Mouse (Mus musculus): ENCODE measurements around the gene Slc30a2. TPM values are rescaled to one million over a fixed set of nuclear protein-coding genes. Genes with fewer than 3 reads are reported as not detected.
"Not testable (repeated sequence)": the region's sequence is repeated elsewhere in the genome, so short reads cannot be mapped to it uniquely, and the experiment has no call there.

Gene Slc30a2
- total RNA-seq, 2 experiments from 2014 or later, result 33.4 to 35.2 TPM

DNA sequence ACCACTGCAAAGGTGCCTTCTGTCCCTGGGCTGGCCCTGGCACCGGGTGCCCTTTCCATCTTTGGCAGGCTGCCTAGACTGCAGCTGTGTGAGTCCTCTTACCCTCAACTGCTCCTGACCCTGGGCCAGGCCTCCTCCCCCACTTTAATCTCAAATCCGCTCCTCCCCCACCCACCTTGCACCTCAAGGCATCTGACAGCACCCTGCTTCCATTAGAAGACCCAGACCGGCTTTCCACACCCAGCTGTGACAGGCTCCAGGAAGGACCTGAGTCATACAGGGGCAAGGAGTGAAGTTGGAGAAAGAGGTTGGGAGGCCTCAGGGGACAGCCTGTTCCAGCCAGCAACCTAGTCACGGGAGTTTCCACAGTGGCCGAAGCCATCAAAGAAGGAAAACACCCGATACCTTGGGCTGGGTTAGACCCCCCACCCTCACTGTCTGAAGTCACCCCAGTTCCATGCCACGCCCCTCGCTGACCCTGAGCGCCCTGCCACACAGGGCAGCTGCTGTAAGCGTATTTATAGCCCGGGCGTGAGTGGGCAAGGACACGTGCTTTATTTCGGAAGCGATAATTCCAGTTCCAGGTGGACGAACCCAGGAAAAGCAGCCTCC is 13.0 kb downstream of the Slc30a2 start:
- DNase-seq (ENCODE audit: low spot score in 2 of 2), result peak in 1 of 2 experiments; percentile 68

DNA sequence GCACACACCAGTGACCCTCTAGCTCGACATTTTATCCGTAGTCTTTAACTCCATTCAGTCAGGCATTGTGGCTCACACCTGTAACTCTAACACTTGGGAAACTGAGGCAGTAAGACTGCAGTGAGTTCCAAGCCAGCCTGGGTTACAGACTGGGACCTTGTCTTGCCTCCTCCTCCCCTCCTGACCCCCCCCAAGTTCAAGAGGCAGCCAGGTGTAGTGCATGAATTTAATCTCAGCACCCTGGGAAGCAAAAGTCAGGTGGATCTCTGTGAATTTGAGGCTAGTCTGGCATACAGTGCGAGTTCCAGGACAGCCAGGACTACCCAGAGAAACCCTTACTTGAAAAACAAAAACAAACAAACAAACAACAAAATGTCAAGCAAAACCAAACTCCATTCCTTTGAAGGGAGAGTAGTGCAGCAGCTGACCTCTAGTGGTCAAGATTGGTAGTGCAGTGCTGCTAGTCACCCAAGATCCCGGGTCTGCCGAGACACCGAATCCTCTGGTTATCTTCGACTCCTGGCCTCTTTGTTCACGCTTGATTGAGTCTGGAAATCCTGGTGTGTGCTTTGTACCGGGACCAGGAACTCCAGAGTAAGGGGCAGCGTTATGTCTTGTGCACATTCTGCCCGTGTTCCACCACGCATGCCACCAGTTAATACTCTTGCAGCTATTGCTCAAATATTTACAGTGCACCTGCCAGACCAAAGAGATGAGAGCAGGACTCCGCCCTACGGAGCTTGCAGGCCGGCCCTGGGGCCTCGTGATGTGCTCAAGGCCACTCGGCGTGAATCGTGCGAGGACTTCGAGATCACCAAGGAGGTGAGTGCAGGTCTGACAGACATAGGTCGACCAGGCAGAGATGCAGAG is 13.8 kb downstream of the Slc30a2 start:
- DNase-seq (ENCODE audit: low spot score in 2 of 2), result peak in 1 of 2 experiments; percentile 51

DNA sequence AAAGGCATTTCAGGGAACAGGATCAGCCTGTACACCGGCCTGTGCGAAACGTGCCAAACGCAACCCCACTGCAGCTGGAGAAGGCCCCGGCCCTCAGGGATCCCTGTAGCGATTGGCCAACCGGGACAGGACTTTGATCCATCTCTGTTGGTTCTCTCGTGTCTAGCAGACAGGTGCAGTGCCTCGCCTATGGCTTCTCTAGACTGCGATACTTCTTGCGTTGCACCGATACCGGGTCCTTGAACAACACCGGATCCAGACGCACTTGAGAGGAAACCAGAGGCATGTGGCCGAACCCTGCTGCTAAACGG is 14.4 kb downstream of the Slc30a2 start:
- no peak for DNase-seq (ENCODE audit: low spot score in 2 of 2)

DNA sequence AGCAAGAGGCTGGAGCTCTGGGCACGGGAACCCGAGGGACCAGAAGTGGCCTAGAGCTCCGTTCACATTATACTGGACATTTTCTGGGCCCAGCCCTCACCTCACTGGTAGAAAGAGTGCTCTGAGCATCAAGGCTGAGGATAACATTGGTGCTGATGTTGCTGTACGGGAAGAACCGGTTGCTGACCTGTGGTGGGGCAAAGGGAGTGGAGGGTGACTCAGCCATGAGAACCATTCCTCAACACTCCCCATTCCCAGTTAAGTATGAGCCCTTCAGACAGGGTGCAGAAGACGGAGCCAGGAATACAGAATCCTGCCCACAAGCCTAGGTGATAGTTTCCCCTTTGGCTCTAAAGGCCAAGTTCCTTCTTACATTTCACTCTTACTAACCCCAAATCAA is 16.7 kb downstream of the Slc30a2 start:
- DNase-seq (ENCODE audit: low spot score in 2 of 2), result no peak

DNA sequence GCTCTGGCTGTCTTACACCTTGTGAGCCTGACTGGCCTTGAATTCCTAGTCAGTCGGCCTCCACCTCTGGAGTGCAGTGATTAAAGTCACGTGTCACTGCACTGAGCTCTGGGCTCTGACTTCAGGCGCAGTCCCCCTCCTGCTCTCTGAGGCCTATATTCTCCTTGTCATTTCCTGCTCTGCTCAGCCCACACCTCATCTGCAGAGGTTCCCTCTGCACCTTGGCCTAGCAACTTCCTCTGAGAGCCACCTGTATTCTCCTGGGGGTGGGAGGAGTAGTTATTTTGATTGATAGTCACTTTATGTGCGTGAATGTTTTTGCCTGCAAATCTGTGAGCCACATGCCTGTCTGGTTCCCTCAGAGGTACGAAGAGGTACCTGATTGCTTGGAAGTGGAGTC is 18.2 kb downstream of the Slc30a2 start:
- no peak for DNase-seq (ENCODE audit: low spot score in 2 of 2)

DNA sequence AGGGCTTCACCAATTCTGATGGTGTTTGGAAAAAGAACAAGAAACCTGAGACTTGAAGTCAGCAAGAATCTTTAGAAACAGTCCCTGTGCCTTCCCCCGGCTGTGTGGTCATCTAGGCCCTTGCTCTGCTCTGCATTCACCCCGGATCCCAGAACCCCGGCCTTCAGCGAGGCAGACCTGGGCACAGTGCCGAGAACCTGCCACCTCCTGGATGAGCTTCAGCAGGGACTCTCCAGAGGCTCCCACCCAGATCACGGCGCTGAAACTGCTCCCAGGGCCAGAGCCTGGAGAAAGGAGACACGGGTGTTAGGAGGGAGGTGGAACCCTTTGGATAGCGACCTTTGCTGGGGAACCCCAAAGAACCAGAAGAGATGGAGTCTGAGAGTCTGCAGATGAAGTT is 19.1 kb downstream of the Slc30a2 start:
- peak in 1 of 2 experiments; percentile 50 for DNase-seq (ENCODE audit: low spot score in 2 of 2)

DNA sequence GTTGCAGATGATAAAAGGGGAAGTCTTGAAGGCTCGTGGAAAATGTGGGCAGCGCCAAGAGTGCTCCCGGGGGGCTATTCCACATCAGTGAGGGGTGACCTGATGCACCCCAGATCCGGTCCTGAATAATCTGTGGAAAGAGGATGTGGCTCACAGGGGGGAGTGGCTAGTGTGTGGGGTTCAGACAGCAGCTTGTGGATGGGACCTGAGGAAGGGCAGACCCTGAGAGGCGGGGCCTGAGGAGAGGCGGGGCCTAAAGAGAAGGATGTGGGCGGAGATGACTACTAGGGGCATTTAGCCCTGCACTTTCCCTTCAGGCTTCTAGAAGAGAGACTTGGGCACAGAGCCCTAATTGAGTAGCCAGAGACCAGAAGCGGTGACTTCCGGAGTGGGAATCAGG is 19.6 kb downstream of the Slc30a2 start:
- no peak for DNase-seq (ENCODE audit: low spot score in 2 of 2)

DNA sequence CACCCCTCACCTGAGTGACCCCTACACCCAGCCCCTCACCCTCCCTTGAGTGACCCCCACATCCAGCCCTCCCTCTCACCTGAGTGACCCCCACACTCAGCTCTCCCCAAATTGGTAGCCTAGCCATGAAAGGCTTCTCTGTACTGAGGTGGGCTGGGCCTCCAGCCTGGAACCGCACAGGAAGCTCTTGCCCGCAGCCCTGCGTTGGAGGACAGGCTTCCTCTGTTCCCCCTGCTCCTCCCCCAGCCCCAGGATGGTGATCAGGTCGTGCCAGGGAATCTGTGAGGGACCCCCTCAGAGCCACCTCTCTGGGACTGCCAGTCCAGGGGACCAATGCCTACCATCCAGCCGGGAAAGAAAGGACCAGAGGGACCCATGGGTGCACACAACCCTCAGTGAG is 22.3 kb downstream of the Slc30a2 start:
- no peak for DNase-seq (ENCODE audit: low spot score in 2 of 2)

DNA sequence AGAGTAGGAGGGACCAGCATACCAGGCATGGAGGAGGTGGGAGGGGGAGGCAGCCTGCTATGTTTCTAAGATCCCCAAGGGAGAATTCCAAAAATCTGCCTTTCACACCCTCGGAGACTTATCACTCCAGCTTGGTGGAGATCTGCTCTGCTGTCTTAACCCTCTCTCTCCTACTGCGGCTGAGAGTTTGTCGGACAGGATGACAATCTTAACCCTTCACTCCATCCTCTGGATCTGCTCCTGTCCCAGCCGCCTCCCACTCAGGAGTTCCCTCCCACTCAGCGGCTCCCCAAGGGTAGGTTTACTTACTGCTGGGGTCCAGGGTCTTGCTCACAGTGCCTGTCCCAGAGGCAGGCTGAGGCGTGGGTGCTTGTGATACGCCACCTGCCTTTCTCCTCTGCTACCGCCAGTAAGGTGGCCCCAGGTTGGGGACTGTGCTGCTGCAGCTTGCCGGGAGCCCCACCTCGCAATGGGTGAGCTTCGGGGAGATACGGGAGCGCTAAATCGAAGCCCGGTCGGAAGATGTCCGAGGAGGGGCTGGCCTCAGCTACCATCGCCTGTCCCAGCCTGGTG is 27.8 kb downstream of the Slc30a2 start:
- no peak for DNase-seq (ENCODE audit: low spot score in 2 of 2)

DNA sequence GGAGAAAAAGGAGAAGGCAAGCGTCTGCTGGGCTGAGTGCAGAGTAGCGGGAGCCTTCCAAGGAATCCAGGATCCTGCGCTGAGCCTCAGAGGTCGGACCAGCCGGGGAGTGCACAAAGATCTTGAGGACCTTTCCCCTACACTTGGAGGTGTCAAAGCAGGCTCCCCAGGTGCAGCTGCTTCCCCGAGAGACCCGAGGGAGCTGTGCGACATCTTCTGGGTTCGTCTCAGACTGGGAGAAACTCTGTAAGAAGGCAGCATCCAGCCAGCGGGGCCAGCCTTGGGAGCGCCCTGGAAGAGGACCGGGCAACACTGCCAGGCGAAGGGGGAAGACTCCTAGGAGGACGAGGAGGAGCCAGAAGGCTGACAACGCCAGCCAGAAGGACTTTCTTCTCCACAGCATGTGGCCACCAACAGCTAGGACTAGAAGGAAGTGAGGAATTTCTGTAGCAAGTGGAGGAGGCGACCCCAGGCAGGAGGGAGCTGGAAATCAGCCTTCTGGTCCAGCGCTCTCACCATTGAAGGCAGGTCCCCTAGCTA is 28.4 kb downstream of the Slc30a2 start:
- DNase-seq (ENCODE audit: low spot score in 2 of 2), result no peak

DNA sequence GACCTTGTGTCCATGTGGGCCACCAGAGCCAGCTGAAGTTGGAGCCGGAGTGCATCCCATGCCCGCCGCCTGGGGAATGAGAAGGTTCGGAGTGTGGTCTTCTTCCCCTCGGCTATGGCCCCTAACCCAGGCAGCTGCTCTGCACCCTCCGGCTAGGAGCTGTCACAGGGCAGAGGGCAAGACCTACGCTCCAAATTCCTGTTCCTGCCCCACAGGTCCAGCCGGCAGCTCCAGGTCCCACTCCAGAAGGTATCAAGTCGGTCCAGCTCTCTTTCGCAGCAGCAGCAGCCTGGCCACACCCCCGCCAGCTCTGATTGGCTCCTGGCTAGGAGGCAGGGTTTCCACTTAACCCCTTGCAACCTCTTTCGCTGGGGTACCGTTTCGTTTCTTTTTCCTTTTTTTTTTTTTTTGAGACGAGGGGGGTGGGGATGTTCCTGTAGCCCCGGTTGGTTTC is 29.3 kb downstream of the Slc30a2 start:
- peak; percentile 52 for DNase-seq (ENCODE audit: low spot score in 2 of 2)

DNA sequence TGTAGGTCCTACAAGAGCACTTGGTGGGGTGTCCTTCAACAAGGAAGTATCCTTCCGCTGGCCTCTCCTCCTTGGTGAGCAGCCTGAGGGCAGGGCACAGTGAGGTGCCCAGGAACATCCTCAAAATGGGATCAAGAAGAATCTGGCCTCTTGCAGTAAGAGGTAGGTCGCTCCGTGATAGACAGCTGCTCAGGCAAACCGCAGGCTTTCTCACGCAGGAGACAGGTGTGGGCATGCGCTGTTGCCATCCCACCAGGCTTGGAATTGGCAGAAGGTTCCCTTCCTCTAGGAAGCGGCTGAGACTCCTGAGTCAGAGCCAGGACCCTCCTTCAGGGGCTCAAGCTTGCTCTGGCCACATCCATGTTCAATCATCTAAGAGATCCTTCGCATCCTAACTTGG is 30.3 kb downstream of the Slc30a2 start:
- no peak for DNase-seq (ENCODE audit: low spot score in 2 of 2)

DNA sequence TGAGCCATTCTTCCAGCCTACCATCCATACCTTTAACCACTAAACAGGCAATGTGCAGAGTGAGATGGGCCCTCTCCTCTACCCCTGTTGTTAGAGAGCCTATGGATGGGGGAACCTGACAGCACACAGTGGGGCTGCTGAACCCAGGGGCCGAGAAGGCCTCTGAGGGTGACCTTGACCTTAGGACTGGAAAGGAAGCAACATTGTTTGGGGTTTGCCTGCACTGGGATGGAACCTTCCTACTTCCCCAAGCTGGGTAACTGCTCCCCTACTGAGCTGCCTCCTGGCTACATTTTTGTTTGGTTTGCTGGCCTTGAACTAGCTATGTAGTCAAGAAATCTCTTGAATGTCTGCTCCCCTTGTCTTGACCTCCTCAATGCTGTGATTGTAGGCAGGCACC is 31.3 kb downstream of the Slc30a2 start:
- DNase-seq (ENCODE audit: low spot score in 2 of 2), result no peak

DNA sequence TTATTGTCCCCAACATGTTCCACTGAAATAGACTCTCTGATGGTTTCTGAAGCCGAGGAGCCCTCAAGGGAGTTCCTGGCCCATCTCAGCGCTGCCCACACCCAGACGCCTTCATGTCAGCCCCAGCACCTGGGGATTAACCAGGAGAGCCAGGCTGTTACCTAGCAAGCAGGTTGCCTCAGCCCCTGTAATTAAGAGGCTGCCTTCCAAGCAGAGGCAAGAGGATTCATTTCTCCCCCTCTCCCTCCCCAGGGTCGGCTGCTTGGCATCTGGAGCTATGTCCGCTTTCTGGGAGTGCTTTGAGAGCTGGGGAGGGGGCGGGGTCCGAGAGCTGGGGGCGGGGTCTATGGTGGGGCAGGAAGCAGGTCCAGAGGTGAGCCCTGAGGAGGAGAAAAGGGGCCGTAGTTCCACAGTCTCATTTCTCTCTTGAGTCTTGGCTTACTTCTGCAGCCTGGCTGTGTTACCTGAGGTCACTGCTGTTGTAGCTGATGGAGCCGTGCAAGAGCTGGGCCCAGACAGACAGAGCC is 35.2 kb downstream of the Slc30a2 start:
- DNase-seq (ENCODE audit: low spot score in 2 of 2), result no peak

DNA sequence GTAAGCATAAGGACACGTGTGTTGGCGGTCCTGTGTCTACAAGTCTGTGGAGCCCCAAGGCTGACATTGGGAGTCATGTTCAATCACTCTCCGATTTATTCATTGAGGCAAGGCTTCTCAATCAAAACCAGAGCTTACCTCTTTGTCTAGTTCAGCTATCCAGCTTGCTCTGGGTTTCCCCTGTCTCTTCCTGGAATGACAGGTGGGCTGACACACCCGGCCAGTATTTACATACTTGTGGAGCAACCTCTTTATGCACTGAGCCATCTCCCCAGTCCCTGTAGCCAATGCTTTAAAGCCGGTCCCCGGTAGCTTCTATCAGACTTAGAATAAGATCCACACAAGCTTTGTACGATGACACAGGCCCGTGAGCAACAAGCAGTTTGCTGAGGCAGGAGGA is 36.5 kb downstream of the Slc30a2 start:
- no peak for DNase-seq (ENCODE audit: low spot score in 2 of 2)

DNA sequence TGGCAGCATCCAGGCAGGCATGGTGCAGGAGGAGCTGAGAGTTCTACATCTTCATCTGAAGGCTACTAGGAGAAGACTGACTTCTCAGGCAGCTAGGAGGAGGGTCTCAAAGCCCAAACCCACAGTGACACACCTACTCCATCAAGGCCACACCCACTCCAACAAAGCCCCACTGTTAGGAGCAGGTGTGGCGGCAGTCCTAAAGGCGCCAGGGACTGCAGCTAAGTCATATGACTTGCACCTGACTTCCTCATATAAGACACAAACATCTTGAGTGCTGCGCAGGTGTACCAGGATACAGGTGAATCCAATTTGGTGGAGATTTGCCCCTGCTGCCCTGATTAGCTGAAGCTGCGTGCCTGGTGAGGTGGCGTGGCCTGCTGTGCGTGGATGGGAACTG is 40.8 kb downstream of the Slc30a2 start, which contains the start of gene Extl1:
Gene Extl1 (minus strand): TSS at position 101 of the 400 bp plus-strand sequence.
- DNase-seq (ENCODE audit: low spot score in 2 of 2), result not testable (repeated sequence)

DNA sequence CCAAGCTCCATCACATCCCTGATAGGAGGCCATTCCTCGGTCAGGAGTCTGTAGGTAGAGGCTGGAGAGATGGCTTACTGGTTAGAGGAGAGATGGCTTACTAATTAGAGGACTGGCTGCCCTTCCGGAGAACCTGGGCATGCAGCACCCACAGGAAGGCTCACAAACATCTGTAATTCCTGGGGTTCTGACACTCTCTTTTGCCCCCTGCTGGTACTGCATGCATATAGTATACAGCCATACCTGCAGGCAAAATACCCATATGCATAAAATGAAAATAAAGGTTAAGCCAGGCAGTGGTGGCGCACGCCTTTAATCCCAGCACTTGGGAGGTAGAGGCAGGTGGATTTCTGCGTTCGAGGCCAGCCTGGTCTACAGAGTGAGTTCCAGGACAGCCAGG is 44.3 kb downstream of the Slc30a2 start:
- DNase-seq (ENCODE audit: low spot score in 2 of 2), result no peak

DNA sequence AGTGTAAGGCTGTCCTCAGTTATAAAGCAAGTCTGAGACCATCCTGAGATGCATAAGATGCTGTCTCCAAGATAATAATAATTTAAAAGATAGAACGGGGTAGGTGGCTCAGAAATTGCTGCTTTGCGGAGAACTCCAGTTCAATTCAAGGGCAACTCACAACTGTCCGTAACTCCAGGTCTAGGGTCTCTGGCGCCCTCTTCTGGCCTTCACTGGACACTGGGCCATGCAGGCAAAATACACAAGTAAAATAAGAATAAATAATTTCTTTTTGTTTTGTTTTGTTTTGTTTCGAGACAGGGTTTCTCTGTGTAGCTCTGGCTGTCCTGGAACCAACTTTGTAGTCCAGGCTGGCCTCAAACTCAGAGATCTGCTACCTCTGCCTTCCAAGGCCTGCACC is 45.4 kb downstream of the Slc30a2 start:
- peak; percentile 61 to 66 for DNase-seq (ENCODE audit: low spot score in 2 of 2)

DNA sequence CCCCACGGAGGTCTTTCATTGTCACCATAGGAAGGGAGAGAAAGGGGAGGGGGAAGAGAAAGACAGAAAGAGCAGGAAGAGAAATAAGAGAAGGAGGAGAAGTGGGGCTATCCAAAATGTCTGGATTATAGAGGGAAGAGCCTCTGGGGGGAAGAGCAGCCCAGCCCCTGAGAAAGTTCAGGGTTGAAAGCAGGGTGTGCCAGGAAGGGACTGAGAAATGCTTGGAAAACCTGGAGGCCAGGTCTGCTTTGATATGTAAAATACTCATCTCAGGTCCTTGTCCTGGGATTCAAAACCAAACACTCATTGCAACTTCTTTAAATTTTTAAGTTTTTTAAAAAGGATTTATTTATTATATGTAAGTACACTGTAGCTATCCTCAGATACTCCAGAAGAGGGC is 48.7 kb downstream of the Slc30a2 start:
- no peak for DNase-seq (ENCODE audit: low spot score in 2 of 2)

DNA sequence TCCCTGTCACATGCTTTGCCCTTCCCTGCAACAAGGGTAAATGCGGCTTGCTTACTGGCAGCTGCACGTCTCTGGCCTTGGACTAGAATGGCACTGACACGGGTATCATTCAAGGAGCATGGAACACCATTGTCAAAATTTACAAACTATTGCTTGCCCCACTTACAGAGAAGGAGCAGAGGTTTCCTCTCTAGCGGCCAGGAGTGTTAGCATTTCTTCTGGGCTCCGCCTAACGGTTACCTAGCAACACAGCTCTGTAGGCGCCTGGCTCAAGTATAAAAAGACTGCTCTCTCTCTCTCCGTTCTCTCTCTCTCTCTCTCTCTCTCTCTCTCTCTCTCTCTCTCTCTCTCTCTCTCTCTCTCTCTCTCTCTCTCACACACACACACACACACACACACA is 49.6 kb downstream of the Slc30a2 start:
- no peak for DNase-seq (ENCODE audit: low spot score in 2 of 2)

DNA sequence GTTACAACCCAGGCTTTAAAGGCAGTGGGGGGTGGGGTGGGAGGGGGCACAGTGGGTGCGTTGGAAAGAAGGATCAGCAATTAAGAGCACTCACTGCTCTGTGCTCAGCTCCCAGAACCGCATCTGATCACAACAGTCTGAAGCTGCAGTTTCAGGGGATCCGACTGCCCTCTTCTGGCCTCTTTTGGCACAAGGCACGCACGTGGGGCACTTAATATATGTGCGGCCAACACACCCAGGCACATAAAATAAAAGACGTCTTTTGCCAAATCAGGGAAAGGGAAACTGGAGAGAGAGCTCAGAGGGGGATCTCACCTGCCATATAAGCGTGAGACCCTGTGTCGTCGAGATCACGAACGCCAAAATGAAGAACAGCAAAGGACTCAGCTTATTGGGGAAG is 50.0 kb downstream of the Slc30a2 start:
- no peak for DNase-seq (ENCODE audit: low spot score in 2 of 2)

DNA sequence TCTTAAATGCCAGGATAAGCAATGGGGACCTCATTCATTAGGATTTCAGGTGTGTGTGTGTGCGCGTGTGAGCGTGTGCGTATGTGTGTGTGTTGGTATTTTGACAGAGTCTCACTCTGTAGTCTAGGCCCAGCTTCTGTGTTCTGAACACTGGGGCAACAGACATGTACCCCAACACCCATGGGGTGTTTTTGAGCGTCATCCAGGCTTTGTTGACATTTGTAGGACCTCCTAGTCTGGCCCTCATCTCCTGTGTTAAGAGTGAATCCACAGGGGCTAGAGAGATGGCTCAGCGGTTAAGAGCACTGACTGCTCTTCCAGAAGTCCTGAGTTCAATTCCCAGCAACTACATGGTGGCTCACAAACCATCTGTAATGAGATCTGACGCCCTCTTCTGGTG is 52.2 kb downstream of the Slc30a2 start:
- DNase-seq (ENCODE audit: low spot score in 2 of 2), result no peak
